Mouse (Mus musculus): ENCODE measurements around the gene Ssbp3. TPM values are rescaled to one million over a fixed set of nuclear protein-coding genes. Genes with fewer than 3 reads are reported as not detected.

Ssbp3 gene
- polyA plus RNA-seq, 1 experiment, result 257 TPM

GRCm38 (mm10) chr4:106874501-106874900 lies 36.0 kb upstream of the Ssbp3 start:
- TF ChIP-seq CTCF (IDR thresholded peaks at IDR 0.05; ENCODE audit: borderline replicate concordance, extremely low read depth, insufficient read depth, insufficient read length) (peak; percentile 2; the same call in 1 of the 2 replicates), POLR2A (IDR thresholded peaks at IDR 0.05; ENCODE audit: borderline replicate concordance, extremely low read depth, insufficient read depth, insufficient read length, poor library complexity, severe bottlenecking) (no peak)
- no peak for DNase-seq (ENCODE audit: low read depth)

- DNase-seq (ENCODE audit: low read depth), result no peak
- TF ChIP-seq POLR2A (IDR thresholded peaks at IDR 0.05; ENCODE audit: borderline replicate concordance, extremely low read depth, insufficient read depth, insufficient read length, poor library complexity, severe bottlenecking) (no peak), CTCF (IDR thresholded peaks at IDR 0.05; ENCODE audit: borderline replicate concordance, extremely low read depth, insufficient read depth, insufficient read length) (no peak)
These were observed 29.4 kb upstream of the Ssbp3 start for GRCm38 (mm10) chr4:106881101-106881500.

GRCm38 (mm10) chr4:106883149-106883548 lies 27.4 kb upstream of the Ssbp3 start:
- TF ChIP-seq POLR2A (IDR thresholded peaks at IDR 0.05; ENCODE audit: borderline replicate concordance, extremely low read depth, insufficient read depth, insufficient read length, poor library complexity, severe bottlenecking) (no peak), CTCF (IDR thresholded peaks at IDR 0.05; ENCODE audit: borderline replicate concordance, extremely low read depth, insufficient read depth, insufficient read length) (no peak)
- DNase-seq (ENCODE audit: low read depth), result no peak

DNA sequence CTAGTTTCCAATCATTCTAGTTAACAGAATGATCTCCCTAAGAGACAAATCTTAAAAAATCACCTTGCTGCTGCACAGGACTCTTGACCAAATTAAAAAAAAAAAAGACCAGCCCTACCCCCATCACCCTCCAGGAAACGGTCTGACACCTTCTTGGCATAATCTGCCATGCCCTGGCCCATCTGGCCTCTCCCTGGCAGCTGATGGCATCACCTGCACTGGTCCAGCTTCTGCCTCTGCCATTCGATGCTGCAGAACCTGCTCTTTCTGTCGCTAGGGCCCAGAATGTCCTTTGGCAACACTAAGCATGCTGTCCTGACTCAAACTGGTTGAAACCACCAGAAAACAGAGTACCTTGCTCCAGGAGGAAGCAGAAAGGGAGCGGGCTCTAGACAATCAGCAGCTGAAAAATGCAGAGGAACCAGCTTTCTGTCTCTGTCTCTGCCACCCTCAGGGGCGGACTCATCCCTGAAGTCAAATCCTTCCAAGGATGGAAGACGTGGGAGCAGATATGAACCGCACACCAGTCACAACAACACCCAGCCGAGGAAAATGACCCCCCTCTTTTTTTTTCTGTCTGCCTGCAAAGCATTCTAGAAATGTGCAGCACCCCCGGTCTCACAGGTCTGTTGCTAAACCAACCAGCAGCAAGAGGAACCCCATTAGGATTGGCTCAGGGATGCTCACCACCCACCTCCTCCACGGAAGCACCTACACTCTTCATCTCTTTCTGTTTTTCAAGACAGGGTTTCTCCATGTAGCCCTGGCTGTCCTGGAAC lies 24.0 kb upstream of the Ssbp3 start:
- no peak for DNase-seq (ENCODE audit: low read depth)
- TF ChIP-seq CTCF (IDR thresholded peaks at IDR 0.05; ENCODE audit: borderline replicate concordance, extremely low read depth, insufficient read depth, insufficient read length) (no peak), POLR2A (IDR thresholded peaks at IDR 0.05; ENCODE audit: borderline replicate concordance, extremely low read depth, insufficient read depth, insufficient read length, poor library complexity, severe bottlenecking) (no peak)

- TF ChIP-seq CTCF (IDR thresholded peaks at IDR 0.05; ENCODE audit: borderline replicate concordance, extremely low read depth, insufficient read depth, insufficient read length) (no peak), POLR2A (IDR thresholded peaks at IDR 0.05; ENCODE audit: borderline replicate concordance, extremely low read depth, insufficient read depth, insufficient read length, poor library complexity, severe bottlenecking) (no peak)
These were observed 14.4 kb upstream of the Ssbp3 start for GRCm38 (mm10) chr4:106896086-106896485.

GRCm38 (mm10) chr4:106898923-106899322 lies 11.6 kb upstream of the Ssbp3 start:
- peak; percentile 62 for DNase-seq (ENCODE audit: low read depth)
- no peak for TF ChIP-seq POLR2A (IDR thresholded peaks at IDR 0.05; ENCODE audit: borderline replicate concordance, extremely low read depth, insufficient read depth, insufficient read length, poor library complexity, severe bottlenecking)
- TF ChIP-seq CTCF (IDR thresholded peaks at IDR 0.05; ENCODE audit: borderline replicate concordance, extremely low read depth, insufficient read depth, insufficient read length), result no peak

More at GRCm38 (mm10) chr4:106896086-106896485, 14.4 kb upstream of the Ssbp3 start:
- DNase-seq (ENCODE audit: low read depth), result no peak

- no peak for DNase-seq (ENCODE audit: low read depth)
- TF ChIP-seq POLR2A (IDR thresholded peaks at IDR 0.05; ENCODE audit: borderline replicate concordance, extremely low read depth, insufficient read depth, insufficient read length, poor library complexity, severe bottlenecking) (no peak), CTCF (IDR thresholded peaks at IDR 0.05; ENCODE audit: borderline replicate concordance, extremely low read depth, insufficient read depth, insufficient read length) (no peak)
These were observed 11.0 kb upstream of the Ssbp3 start for GRCm38 (mm10) chr4:106899471-106899870.

DNA sequence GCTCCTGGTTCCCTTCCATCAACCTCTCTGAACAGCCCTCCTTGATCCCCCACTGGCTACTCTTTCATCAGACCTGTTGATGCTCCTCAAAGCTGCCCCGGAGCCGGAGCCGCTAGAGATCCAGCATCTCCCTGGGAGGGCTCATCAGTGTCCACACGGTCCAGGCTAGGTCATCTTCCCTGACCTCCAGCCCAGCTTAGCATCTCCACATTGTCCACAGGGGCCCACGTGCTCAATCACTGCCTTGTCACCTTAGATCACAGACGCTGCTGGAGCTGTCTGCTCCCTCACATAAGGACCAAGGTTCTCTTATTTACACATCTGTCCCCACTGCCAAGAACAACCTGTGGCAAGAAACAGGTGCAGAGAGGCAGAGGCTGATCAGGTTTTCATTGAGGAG lies 9.8 kb upstream of the Ssbp3 start:
- TF ChIP-seq CTCF (IDR thresholded peaks at IDR 0.05; ENCODE audit: borderline replicate concordance, extremely low read depth, insufficient read depth, insufficient read length) (no peak), POLR2A (IDR thresholded peaks at IDR 0.05; ENCODE audit: borderline replicate concordance, extremely low read depth, insufficient read depth, insufficient read length, poor library complexity, severe bottlenecking) (no peak)
- DNase-seq (ENCODE audit: low read depth), result no peak

DNA sequence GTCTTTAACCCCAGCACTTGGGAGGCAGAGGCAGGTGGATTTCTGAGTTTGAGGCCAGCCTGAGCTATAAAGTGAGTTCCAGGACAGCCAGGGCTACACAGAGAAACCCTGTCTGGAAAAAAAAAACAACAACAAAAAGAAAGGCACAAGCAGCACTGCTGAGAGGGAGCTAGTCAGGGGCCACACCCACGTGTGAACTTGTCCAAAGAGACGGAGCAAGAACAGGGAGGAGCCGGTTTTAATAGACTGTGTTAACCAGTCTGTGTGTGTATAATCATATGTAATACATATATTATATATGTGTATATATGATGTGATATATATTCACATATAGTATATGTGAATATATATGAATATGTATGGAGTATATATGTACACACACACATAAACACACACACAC lies 8.9 kb upstream of the Ssbp3 start:
- no peak for TF ChIP-seq POLR2A (IDR thresholded peaks at IDR 0.05; ENCODE audit: borderline replicate concordance, extremely low read depth, insufficient read depth, insufficient read length, poor library complexity, severe bottlenecking)
- DNase-seq (ENCODE audit: low read depth), result no peak

DNA sequence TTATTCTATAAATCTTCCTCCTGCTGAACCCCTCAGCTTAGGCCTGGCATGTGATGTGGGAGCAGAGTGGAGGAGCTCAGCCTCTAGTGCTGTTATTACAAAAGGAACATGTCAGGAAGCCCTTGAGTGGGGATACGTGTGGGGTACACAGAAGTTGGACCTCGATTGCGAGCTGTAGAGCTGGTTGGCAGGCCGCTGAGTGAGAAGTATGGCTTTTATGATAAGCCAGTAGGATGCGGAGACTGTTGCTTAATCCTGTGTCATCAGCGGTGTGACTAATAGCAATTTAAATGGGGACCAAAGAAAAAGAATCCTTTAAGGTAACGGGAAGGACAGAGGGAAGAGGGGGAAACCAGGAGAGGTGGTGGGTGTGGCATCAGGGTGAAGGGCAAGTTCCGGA lies 8.3 kb upstream of the Ssbp3 start:
- no peak for DNase-seq (ENCODE audit: low read depth)
- TF ChIP-seq POLR2A (IDR thresholded peaks at IDR 0.05; ENCODE audit: borderline replicate concordance, extremely low read depth, insufficient read depth, insufficient read length, poor library complexity, severe bottlenecking) (no peak), CTCF (IDR thresholded peaks at IDR 0.05; ENCODE audit: borderline replicate concordance, extremely low read depth, insufficient read depth, insufficient read length) (no peak)

DNA sequence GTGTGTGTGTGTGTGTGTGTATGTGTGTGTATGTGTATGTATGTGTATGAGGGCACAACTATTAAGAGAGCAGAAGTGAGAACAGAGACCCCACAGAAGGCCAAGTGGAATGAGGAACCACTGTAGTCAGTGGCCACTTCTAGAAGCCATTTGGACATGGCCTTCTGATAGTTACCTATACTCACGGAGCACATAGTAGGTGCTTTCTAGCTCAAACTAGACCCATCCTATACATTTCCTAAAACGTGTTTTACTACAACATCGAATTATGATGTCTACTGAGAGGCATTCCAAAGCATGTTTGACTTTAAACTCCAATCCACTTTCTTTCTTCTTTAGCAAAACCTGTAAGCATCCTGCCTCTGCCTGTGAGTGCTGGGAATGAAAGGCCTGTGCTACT lies 4.6 kb upstream of the Ssbp3 start:
- no peak for TF ChIP-seq POLR2A (IDR thresholded peaks at IDR 0.05; ENCODE audit: borderline replicate concordance, extremely low read depth, insufficient read depth, insufficient read length, poor library complexity, severe bottlenecking)
- no peak for DNase-seq (ENCODE audit: low read depth)

GRCm38 (mm10) chr4:106907701-106908425 lies 2.6 kb upstream of the Ssbp3 start:
- no peak for DNase-seq (ENCODE audit: low read depth)
- no peak for TF ChIP-seq POLR2A (IDR thresholded peaks at IDR 0.05; ENCODE audit: borderline replicate concordance, extremely low read depth, insufficient read depth, insufficient read length, poor library complexity, severe bottlenecking)
- TF ChIP-seq CTCF (IDR thresholded peaks at IDR 0.05; ENCODE audit: borderline replicate concordance, extremely low read depth, insufficient read depth, insufficient read length), result no peak

Measured in brain, embryonic 14.5 days (tissue).